Mouse (Mus musculus) cortical plate, adult 2 months (tissue): ENCODE measurements around the gene Kank2.

Source experiments
- CTCF ChIP-seq: fragments of 200-500 bp; IDR thresholded peaks from 2 replicates; pipeline ENCODE4 v1.5.1; 2011; ENCODE audit warnings: mild to moderate bottlenecking, control low read depth, low read length; ENCODE audit not compliant: insufficient read depth; ENCODE audit errors: extremely low read depth
- POLR2A ChIP-seq: fragments of 200-500 bp; IDR thresholded peaks from 2 replicates; pipeline ENCODE4 v1.6.1; 2011; ENCODE audit warnings: mild to moderate bottlenecking, low read length, control low read depth; ENCODE audit not compliant: insufficient read depth; ENCODE audit errors: extremely low read depth

DNA sequence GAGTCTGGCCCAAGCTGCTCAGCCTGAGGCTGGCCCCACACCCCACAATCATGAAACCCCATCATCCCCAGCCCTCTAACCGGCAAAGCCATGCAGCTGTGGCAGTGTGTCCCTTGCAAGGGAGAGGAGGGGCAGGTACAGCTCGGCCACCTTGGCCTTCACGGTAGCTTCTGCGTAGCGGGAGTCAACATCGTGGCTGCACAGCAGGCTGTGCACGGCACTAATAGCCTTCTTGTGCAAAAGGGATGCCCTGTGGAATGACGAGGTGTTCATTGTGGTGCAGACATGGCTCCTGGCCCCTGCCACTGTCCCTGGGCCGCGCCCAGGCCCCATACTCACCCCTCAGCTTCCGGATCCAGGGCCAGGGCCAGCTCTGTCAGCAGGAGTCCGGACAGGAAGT, 21.6 kb upstream of the Kank2 start:
- TF ChIP-seq CTCF (no peak), POLR2A (no peak)
